ENCODE assay signal across 9 mouse cellular contexts in the genomic region with DNA sequence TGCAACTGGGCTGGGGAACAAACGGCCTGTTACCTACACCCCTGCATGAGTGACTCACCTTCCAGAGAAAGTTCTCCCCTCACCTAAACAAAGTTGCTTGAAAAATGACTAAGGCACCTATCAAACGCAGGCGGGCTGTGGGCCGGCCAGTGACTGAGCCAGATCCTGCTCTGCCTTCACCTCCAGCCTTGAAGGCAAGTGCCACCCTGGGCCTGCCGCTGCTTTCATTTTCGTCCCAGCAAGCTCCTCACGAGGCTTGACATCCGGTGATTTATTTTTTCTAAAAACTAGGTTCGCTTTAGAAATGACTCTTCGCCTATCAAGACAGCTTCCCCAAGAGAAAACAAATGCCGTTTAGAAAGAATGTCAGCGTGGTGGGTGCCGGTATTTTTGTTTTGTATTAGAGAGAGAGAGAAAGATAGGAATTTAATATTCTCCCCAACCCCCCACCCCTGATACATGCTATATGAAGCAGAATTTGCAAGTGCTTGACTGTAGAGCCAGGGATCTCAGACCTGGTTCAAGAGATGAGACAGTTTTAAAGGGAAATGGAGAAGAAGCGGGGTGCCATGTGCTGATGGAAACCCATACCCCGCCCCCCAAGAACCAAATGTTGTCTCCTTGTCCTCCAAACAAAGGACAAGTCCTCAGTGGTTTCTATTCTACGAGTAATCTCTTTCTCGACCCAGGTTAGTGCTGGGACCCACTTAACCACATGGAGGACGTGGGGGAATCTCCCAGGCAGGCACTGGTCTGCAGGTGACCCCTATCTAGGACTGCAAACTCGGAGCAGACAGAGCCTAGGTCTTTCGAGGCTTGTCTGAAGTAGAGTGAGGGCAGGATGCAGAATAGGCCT. TPM values are rescaled to one million over a fixed set of nuclear protein-coding genes. Genes with fewer than 3 reads are reported as not detected.
DNase-seq lines count a peak whose midpoint lies in the region; ATAC-seq lines count a peak whose summit lies in the region.
"Had no signal": no experiment of that assay in that cellular context is flagged by ENCODE, and none has a peak within 500 bp of the region (broad histone marks: within the 10 kb centered on the region; RNA-seq: fewer than 3 reads in every experiment).

No protein-coding gene starts in this region.

- H3K9ac ChIP-seq in forebrain, embryonic 12.5 days = no peak overlapping the region
- no peak overlapping the region for H3K9ac ChIP-seq in forebrain, embryonic 14.5 days (ENCODE audit: low read length)
- no peak overlapping the region for H3K9ac ChIP-seq in intestine, embryonic 14.5 days (ENCODE audit: low read length)
- no peak overlapping the region for H3K9ac ChIP-seq in stomach, embryonic 14.5 days (replicated peaks; ENCODE audit: low read depth, low read length)

- peaks cover 53% of the 10 kb centered on the region for H3K4me1 ChIP-seq in forebrain, embryonic 12.5 days
- H3K4me1 ChIP-seq in forebrain, embryonic 14.5 days (ENCODE audit: control insufficient read depth, insufficient read depth, low read length) = peaks cover 26% of the 10 kb centered on the region
- H3K4me1 ChIP-seq in intestine, embryonic 14.5 days (replicated peaks; ENCODE audit: control insufficient read depth, insufficient read depth, low read length) = peaks cover 33% of the 10 kb centered on the region
- H3K4me1 ChIP-seq in stomach, embryonic 14.5 days (ENCODE audit: control insufficient read depth, insufficient read depth, low read length) = peaks cover 51% of the 10 kb centered on the region

- no peak overlapping the region for H3K4me3 ChIP-seq in forebrain, embryonic 12.5 days (replicated peaks)
- H3K4me3 ChIP-seq in forebrain, embryonic 14.5 days (ENCODE audit: low read depth, low read length) = no peak overlapping the region
- no peak overlapping the region for H3K4me3 ChIP-seq in intestine, embryonic 14.5 days (ENCODE audit: low read depth, low read length)
- H3K4me3 ChIP-seq in stomach, embryonic 14.5 days (ENCODE audit: low read depth, low read length) = no peak overlapping the region
- H3K4me3 ChIP-seq: erythroblast, embryonic 14.5 days had no signal

- no peaks in the 10 kb centered on the region for H3K27me3 ChIP-seq in forebrain, embryonic 12.5 days
- H3K27me3 ChIP-seq in forebrain, embryonic 14.5 days (replicated peaks; ENCODE audit: control insufficient read depth, insufficient read depth, low read length) = no peaks in the 10 kb centered on the region
- H3K27me3 ChIP-seq in intestine, embryonic 14.5 days (replicated peaks; ENCODE audit: control insufficient read depth, insufficient read depth, low read length) = no peaks in the 10 kb centered on the region
- no peaks in the 10 kb centered on the region for H3K27me3 ChIP-seq in stomach, embryonic 14.5 days (ENCODE audit: control insufficient read depth, insufficient read depth, low read length)

- ATAC-seq in forebrain, embryonic 12.5 days (ENCODE audit: low FRiP score) = no peak
- no peak for ATAC-seq in forebrain, embryonic 14.5 days
- no peak for ATAC-seq in intestine, embryonic 14.5 days (replicated peaks; ENCODE audit: low FRiP score, low TSS enrichment, low read depth)
- no peak for ATAC-seq in stomach, embryonic 14.5 days (ENCODE audit: insufficient number of reproducible peaks, insufficient read depth, low FRiP score, low read depth)
- ATAC-seq in megakaryocyte progenitor cell, adult 5-6 weeks (replicated peaks; ENCODE audit: poor library complexity) = no peak

- H3K4me2 ChIP-seq in forebrain, embryonic 12.5 days = no peak overlapping the region
- no peak overlapping the region for H3K4me2 ChIP-seq in forebrain, embryonic 14.5 days (ENCODE audit: low read length)
- peak overlapping the region; percentile 22; the same call in 1 of the 2 replicates for H3K4me2 ChIP-seq in intestine, embryonic 14.5 days (ENCODE audit: low read length)
- H3K4me2 ChIP-seq in stomach, embryonic 14.5 days (replicated peaks; ENCODE audit: low read depth, low read length) = peak overlapping the region; percentile 15; the same call in 1 of the 2 replicates

- H3K36me3 ChIP-seq in forebrain, embryonic 12.5 days (replicated peaks) = no peaks in the 10 kb centered on the region
- H3K36me3 ChIP-seq in forebrain, embryonic 14.5 days (ENCODE audit: control insufficient read depth, insufficient read depth, low read length) = no peaks in the 10 kb centered on the region
- H3K36me3 ChIP-seq in intestine, embryonic 14.5 days (ENCODE audit: control insufficient read depth, insufficient read depth, low read length) = no peaks in the 10 kb centered on the region
- H3K36me3 ChIP-seq in stomach, embryonic 14.5 days (ENCODE audit: control insufficient read depth, insufficient read depth, low read length) = no peaks in the 10 kb centered on the region

- no peaks in the 10 kb centered on the region for H3K9me3 ChIP-seq in forebrain, embryonic 12.5 days
- H3K9me3 ChIP-seq in forebrain, embryonic 14.5 days (replicated peaks; ENCODE audit: control insufficient read depth, low read length) = no peaks in the 10 kb centered on the region
- H3K9me3 ChIP-seq in intestine, embryonic 14.5 days (ENCODE audit: control insufficient read depth, low read length) = no peaks in the 10 kb centered on the region
- no peaks in the 10 kb centered on the region for H3K9me3 ChIP-seq in stomach, embryonic 14.5 days (ENCODE audit: control insufficient read depth, low read depth, low read length)

- WGBS in forebrain, embryonic 12.5 days = 79% methylated on average over 20 of the region's 20 CpGs
- 81% methylated on average over 20 of the region's 20 CpGs for WGBS in forebrain, embryonic 14.5 days
- 53% methylated on average over 20 of the region's 20 CpGs for WGBS in intestine, embryonic 14.5 days
- WGBS in stomach, embryonic 14.5 days = 37% methylated on average over 20 of the region's 20 CpGs

- peak overlapping the region; percentile 36; the same call in 1 of the 2 replicates for H3K27ac ChIP-seq in forebrain, embryonic 12.5 days
- no peak overlapping the region for H3K27ac ChIP-seq in forebrain, embryonic 14.5 days (ENCODE audit: low read depth, low read length)
- H3K27ac ChIP-seq in intestine, embryonic 14.5 days (ENCODE audit: low read depth) = no peak overlapping the region
- H3K27ac ChIP-seq in stomach, embryonic 14.5 days (ENCODE audit: low read length) = peak overlapping the region; percentile 61; the same call in 1 of the 2 replicates

- DNase-seq in forebrain, embryonic 14.5 days (ENCODE audit: low spot score) = no peak
- DNase-seq in adrenal gland, adult 8-10 months = peak; percentile 76
- DNase-seq in intestine, embryonic 14.5 days (ENCODE audit: low spot score) = no peak
- DNase-seq in lung, postnatal 14 days = peak; percentile 48
- no peak for DNase-seq in gastrocnemius, postnatal 10 days

RNA-seq across cellular contexts. Expression of a gene that starts 4.6 kb away (rescaled TPM):
- polyA plus RNA-seq in forebrain, embryonic 12.5 days (2016; fragmentation: Nextera tagmentation; extraction: Ambion mirVana) = 4.6 and 4.7 TPM in 2 replicates
- polyA plus RNA-seq in forebrain, embryonic 14.5 days (2014; fragmentation: Nextera tagmentation; extraction: Ambion mirVana) = 1.7 and 2.7 TPM in 2 replicates
- total RNA-seq in adrenal gland, adult 8-10 months (2022) = 10 to 100 TPM in 1 of 4 experiments, 1 to 10 TPM in 3; 7.1 to 11.8 (median 9.0) TPM
- 3.7 and 3.9 TPM in 2 replicates for polyA plus RNA-seq in intestine, embryonic 14.5 days (2014; fragmentation: Nextera tagmentation; extraction: Ambion mirVana)
- polyA plus RNA-seq in stomach, embryonic 14.5 days (2014; fragmentation: Nextera tagmentation; extraction: Ambion mirVana) = 5.6 and 6.0 TPM in 2 replicates
- total RNA-seq in megakaryocyte progenitor cell, adult 5-6 weeks (2015) = 4.5 and 4.8 TPM in 2 replicates
- total RNA-seq in megakaryocyte progenitor cell, adult 5-6 weeks (2017) = 3.9 and 4.5 TPM in 2 replicates
- 1 to 10 TPM; 3.3 to 5.0 TPM for total RNA-seq in gastrocnemius, postnatal 10 days (2021)

RNA-seq across cellular contexts. Expression of a gene that starts 44.4 kb away (rescaled TPM):
- polyA plus RNA-seq in forebrain, embryonic 12.5 days (2016; fragmentation: Nextera tagmentation; extraction: Ambion mirVana) = not detected in 2 replicates
- polyA plus RNA-seq in forebrain, embryonic 14.5 days (2014; fragmentation: Nextera tagmentation; extraction: Ambion mirVana) = not detected in 2 replicates
- not detected for total RNA-seq in adrenal gland, adult 8-10 months (2022)
- polyA plus RNA-seq in intestine, embryonic 14.5 days (2014; fragmentation: Nextera tagmentation; extraction: Ambion mirVana) = not detected in 2 replicates
- polyA plus RNA-seq in stomach, embryonic 14.5 days (2014; fragmentation: Nextera tagmentation; extraction: Ambion mirVana) = not detected in 2 replicates
- total RNA-seq in megakaryocyte progenitor cell, adult 5-6 weeks (2015) = not detected in 2 replicates
- not detected in 2 replicates for total RNA-seq in megakaryocyte progenitor cell, adult 5-6 weeks (2017)
- not detected for total RNA-seq in gastrocnemius, postnatal 10 days (2021)
- polyA plus RNA-seq: erythroblast, embryonic 14.5 days had no signal

RNA-seq across cellular contexts. Expression of a gene that starts 54.3 kb away (rescaled TPM):
- 0.33 and 0.64 TPM in 2 replicates for polyA plus RNA-seq in forebrain, embryonic 12.5 days (2016; fragmentation: Nextera tagmentation; extraction: Ambion mirVana)
- polyA plus RNA-seq in forebrain, embryonic 14.5 days (2014; fragmentation: Nextera tagmentation; extraction: Ambion mirVana) = 0.78 and 1.2 TPM in 2 replicates
- under 1 TPM in 3 of 4 experiments, not detected in 1; 0.27 to 0.83 (median 0.66) TPM for total RNA-seq in adrenal gland, adult 8-10 months (2022)
- polyA plus RNA-seq in intestine, embryonic 14.5 days (2014; fragmentation: Nextera tagmentation; extraction: Ambion mirVana) = 1.3 and 1.4 TPM in 2 replicates
- 1.5 and 1.8 TPM in 2 replicates for polyA plus RNA-seq in stomach, embryonic 14.5 days (2014; fragmentation: Nextera tagmentation; extraction: Ambion mirVana)
- total RNA-seq in megakaryocyte progenitor cell, adult 5-6 weeks (2015) = 0.32 TPM in 1 of 2 replicates, not detected in the other
- not detected in 2 replicates for total RNA-seq in megakaryocyte progenitor cell, adult 5-6 weeks (2017)
- not detected for total RNA-seq in gastrocnemius, postnatal 10 days (2021)
- polyA plus RNA-seq: erythroblast, embryonic 14.5 days had no signal

Comparison
In these comparisons a context has a peak if more than half of its experiments do, and no peak if none do; other contexts are left out.
1. H3K27ac ChIP-seq: peak in forebrain, embryonic 12.5 days (single experiment) and stomach, embryonic 14.5 days (single experiment); none in forebrain, embryonic 14.5 days (single experiment) and intestine, embryonic 14.5 days (single experiment).
2. H3K4me2 ChIP-seq: peak in intestine, embryonic 14.5 days (single experiment) and stomach, embryonic 14.5 days (single experiment); none in forebrain, embryonic 12.5 days (single experiment) and forebrain, embryonic 14.5 days (single experiment).
3. DNase-seq: peak in adrenal gland, adult 8-10 months (single experiment) and lung, postnatal 14 days (single experiment); none in forebrain, embryonic 14.5 days (single experiment), intestine, embryonic 14.5 days (single experiment) and gastrocnemius, postnatal 10 days (single experiment).